Mouse (Mus musculus) myocyte (in vitro differentiated cells): ENCODE results near the gene Klrg2. TPM values are rescaled to one million over a fixed set of nuclear protein-coding genes. Genes with fewer than 3 reads are reported as not detected.
A peak's percentile ranks its signal among the peaks of the same experiment; 100 is the strongest.

Source experiments
- H3K27me3 ChIP-seq: one replicate; pipeline ENCODE4 v1.6.1; 2011; ENCODE audit not compliant: control insufficient read depth, insufficient read depth, insufficient read length
- H3K36me3 ChIP-seq: one replicate; pipeline ENCODE4 v1.6.1; 2011; ENCODE audit not compliant: control insufficient read depth, insufficient read depth
- H3K4me2 ChIP-seq: one replicate; pipeline ENCODE4 v1.6.1; 2011; ENCODE audit warnings: low read depth, control low read depth
- H3K4me3 ChIP-seq: one replicate; pipeline ENCODE4 v1.5.1; 2011; ENCODE audit warnings: mild to moderate bottlenecking, control low read depth, moderate library complexity
- H3K79me2 ChIP-seq: one replicate; pipeline ENCODE4 v1.6.1; 2011; ENCODE audit not compliant: control insufficient read depth, insufficient read depth
- H3ac ChIP-seq: one replicate; pipeline ENCODE4 v1.6.1; 2011; ENCODE audit not compliant: control insufficient read depth, insufficient read length
- CEBPB ChIP-seq: IDR thresholded peaks from 2 replicates; pipeline ENCODE4 v1.6.1; 2011; ENCODE audit warnings: mild to moderate bottlenecking, moderate library complexity; ENCODE audit not compliant: poor library complexity, insufficient read depth, severe bottlenecking
- E2F4 ChIP-seq: IDR thresholded peaks from one replicate; pipeline ENCODE4 v1.6.1; 2011; ENCODE audit warnings: mild to moderate bottlenecking, control low read depth, moderate library complexity; ENCODE audit not compliant: insufficient read depth
- MAX ChIP-seq: IDR thresholded peaks from one replicate; pipeline ENCODE4 v1.6.1; 2011; ENCODE audit warnings: low read depth, mild to moderate bottlenecking, control low read depth
- MYOD1 ChIP-seq, 3 experiments: IDR thresholded peaks; one replicate each; pipeline ENCODE4 v1.6.1; 2011; ENCODE audit warnings: control low read depth in 2 of 3, low read depth in 2 of 3, mild to moderate bottlenecking in 2 of 3, moderate library complexity in 1 of 3; ENCODE audit not compliant: insufficient read length in 2 of 3, control insufficient read depth in 1 of 3
- MYOG ChIP-seq, 3 experiments: IDR thresholded peaks; one replicate each; pipeline ENCODE4 v1.6.1; 2011; ENCODE audit warnings: control low read depth in 2 of 3, low read depth in 2 of 3, mild to moderate bottlenecking in 2 of 3; ENCODE audit not compliant: insufficient read length in 2 of 3, control insufficient read depth in 1 of 3, insufficient read depth in 1 of 3
- POLR2A ChIP-seq: IDR thresholded peaks from one replicate; pipeline ENCODE4 v1.6.1; 2011; ENCODE audit warnings: low read depth, mild to moderate bottlenecking, control low read depth, moderate library complexity; ENCODE audit not compliant: insufficient read length
- POLR2AphosphoS2 ChIP-seq: IDR thresholded peaks from one replicate; pipeline ENCODE4 v1.6.1; 2011; ENCODE audit warnings: low read depth, control low read depth; ENCODE audit not compliant: insufficient read length
- REST ChIP-seq: IDR thresholded peaks from one replicate; pipeline ENCODE4 v1.6.1; 2011; ENCODE audit warnings: mild to moderate bottlenecking, control low read depth, moderate library complexity; ENCODE audit not compliant: insufficient read depth, insufficient read length
- SRF ChIP-seq: IDR thresholded peaks from one replicate; pipeline ENCODE4 v1.6.1; 2011; ENCODE audit warnings: low read depth; ENCODE audit not compliant: control insufficient read depth, insufficient read length
- TCF12 ChIP-seq: IDR thresholded peaks from one replicate; pipeline ENCODE4 v1.6.1; 2011; ENCODE audit warnings: mild to moderate bottlenecking, control low read depth; ENCODE audit not compliant: poor library complexity, insufficient read depth, severe bottlenecking
- TCF3 ChIP-seq: IDR thresholded peaks from one replicate; pipeline ENCODE4 v1.6.1; 2011; ENCODE audit warnings: low read depth, control low read depth; ENCODE audit not compliant: insufficient read length
- USF1 ChIP-seq: IDR thresholded peaks from one replicate; pipeline ENCODE4 v1.6.1; 2011; ENCODE audit warnings: low read depth, mild to moderate bottlenecking, control low read depth, moderate library complexity
- polyA plus RNA-seq: library from polyadenylated mRNA; unstranded; fragments of >200 nt; fragmentation: generic; extraction: Trizol; gene quantifications from one replicate; pipeline ENCODE4 v1.2.1, GENCODE M21; 2012; ENCODE audit warnings: missing spikeins

Gene Klrg2
- polyA plus RNA-seq, 1 experiment, result 1.7 TPM

- H3K27me3 ChIP-seq, result no peaks in the 10 kb centered on the region
- no peak overlapping the region for H3K4me3 ChIP-seq
- no peak for TF ChIP-seq CEBPB
- no peak for TF ChIP-seq E2F4
- no peak for TF ChIP-seq MAX
- no peak for TF ChIP-seq TCF3
- TF ChIP-seq REST, result no peak
- no peak for TF ChIP-seq MYOD1 (IDR thresholded peaks at IDR 0.05; ENCODE audit: control insufficient read depth in 1 of 3, insufficient read length in 2 of 3, low read depth in 2 of 3)
- TF ChIP-seq POLR2A, result no peak
- TF ChIP-seq SRF, result no peak
- TF ChIP-seq USF1, result no peak
- TF ChIP-seq TCF12, result no peak
- no peak for TF ChIP-seq POLR2AphosphoS2
- no peak for TF ChIP-seq MYOG (IDR thresholded peaks at IDR 0.05; ENCODE audit: control insufficient read depth in 1 of 3, insufficient read depth in 1 of 3, insufficient read length in 2 of 3, low read depth in 2 of 3)
- H3K4me2 ChIP-seq, result no peak overlapping the region
- H3K36me3 ChIP-seq, result peaks cover 5% of the 10 kb centered on the region
- no peaks in the 10 kb centered on the region for H3K79me2 ChIP-seq
- no peak overlapping the region for H3ac ChIP-seq
Measured at GRCm38 (mm10) chr6:38627486-38627885, 9.6 kb downstream of the Klrg2 start.

- no peaks in the 10 kb centered on the region for H3K27me3 ChIP-seq
- no peak overlapping the region for H3ac ChIP-seq
- TF ChIP-seq SRF (no peak), MAX (no peak), REST (no peak), POLR2AphosphoS2 (no peak), MYOG (IDR thresholded peaks at IDR 0.05; ENCODE audit: control insufficient read depth in 1 of 3, insufficient read depth in 1 of 3, insufficient read length in 2 of 3, low read depth in 2 of 3) (no peak), TCF12 (no peak), E2F4 (no peak), TCF3 (no peak), POLR2A (no peak), USF1 (no peak), MYOD1 (IDR thresholded peaks at IDR 0.05; ENCODE audit: control insufficient read depth in 1 of 3, insufficient read length in 2 of 3, low read depth in 2 of 3) (no peak), CEBPB (no peak)
- H3K36me3 ChIP-seq, result peaks cover 5% of the 10 kb centered on the region
- no peak overlapping the region for H3K4me3 ChIP-seq
- no peak overlapping the region for H3K4me2 ChIP-seq
- H3K79me2 ChIP-seq, result no peaks in the 10 kb centered on the region
Measured at GRCm38 (mm10) chr6:38627081-38627480, 10.0 kb downstream of the Klrg2 start.

GRCm38 (mm10) chr6:38626086-38626485 is 11.0 kb downstream of the Klrg2 start:
- Histone ChIP-seq H3K79me2 (no peaks in the 10 kb centered on the region), H3K27me3 (no peaks in the 10 kb centered on the region), H3ac (no peak overlapping the region), H3K4me2 (no peak overlapping the region), H3K4me3 (no peak overlapping the region), H3K36me3 (peaks cover 9% of the 10 kb centered on the region)
- TF ChIP-seq POLR2AphosphoS2, result no peak
- TF ChIP-seq MAX, result no peak
- TF ChIP-seq CEBPB, result no peak
- TF ChIP-seq MYOD1 (IDR thresholded peaks at IDR 0.05; ENCODE audit: control insufficient read depth in 1 of 3, insufficient read length in 2 of 3, low read depth in 2 of 3), result no peak
- TF ChIP-seq E2F4, result no peak
- TF ChIP-seq TCF3, result no peak
- TF ChIP-seq SRF, result no peak
- TF ChIP-seq MYOG (IDR thresholded peaks at IDR 0.05; ENCODE audit: control insufficient read depth in 1 of 3, insufficient read depth in 1 of 3, insufficient read length in 2 of 3, low read depth in 2 of 3), result no peak
- no peak for TF ChIP-seq POLR2A
- no peak for TF ChIP-seq REST
- no peak for TF ChIP-seq USF1
- TF ChIP-seq TCF12, result no peak

- no peaks in the 10 kb centered on the region for H3K27me3 ChIP-seq
- no peak overlapping the region for H3ac ChIP-seq
- H3K36me3 ChIP-seq, result peaks cover 9% of the 10 kb centered on the region
- H3K4me2 ChIP-seq, result peak overlapping the region; percentile 46
- no peak for TF ChIP-seq MAX
- no peak for TF ChIP-seq USF1
- TF ChIP-seq TCF12, result no peak
- TF ChIP-seq MYOG (IDR thresholded peaks at IDR 0.05; ENCODE audit: control insufficient read depth in 1 of 3, insufficient read depth in 1 of 3, insufficient read length in 2 of 3, low read depth in 2 of 3), result no peak
- no peak for TF ChIP-seq CEBPB
- no peak for TF ChIP-seq REST
- TF ChIP-seq TCF3, result no peak
- no peak for TF ChIP-seq POLR2A
- TF ChIP-seq E2F4, result no peak
- no peak for TF ChIP-seq SRF
- TF ChIP-seq MYOD1 (IDR thresholded peaks at IDR 0.05; ENCODE audit: control insufficient read depth in 1 of 3, insufficient read length in 2 of 3, low read depth in 2 of 3), result no peak
- no peak for TF ChIP-seq POLR2AphosphoS2
- H3K4me3 ChIP-seq, result no peak overlapping the region
- H3K79me2 ChIP-seq, result no peaks in the 10 kb centered on the region
Measured at GRCm38 (mm10) chr6:38624439-38624838, 12.6 kb downstream of the Klrg2 start.
